Mouse (Mus musculus) cortical plate, adult 2 months (tissue): ENCODE measurements around the gene Cd47.

Experiments
- CTCF ChIP-seq: fragments of 200-500 bp; IDR thresholded peaks from 2 replicates; pipeline ENCODE4 v1.5.1; 2011; ENCODE audit warnings: mild to moderate bottlenecking, control low read depth, low read length; ENCODE audit not compliant: insufficient read depth; ENCODE audit errors: extremely low read depth
- POLR2A ChIP-seq: fragments of 200-500 bp; IDR thresholded peaks from 2 replicates; pipeline ENCODE4 v1.6.1; 2011; ENCODE audit warnings: mild to moderate bottlenecking, low read length, control low read depth; ENCODE audit not compliant: insufficient read depth; ENCODE audit errors: extremely low read depth

GRCm38 (mm10) chr16:49868278-49868677 lies 67.9 kb downstream of the Cd47 start:
- TF ChIP-seq CTCF (no peak), POLR2A (no peak)
